Mouse (Mus musculus) ES-E14 (cell line): Measurements from ENCODE around the gene Acss3.

Experiments used
- MAFK ChIP-seq: IDR thresholded peaks from 2 replicates; pipeline ENCODE4 v1.6.1; 2014; ENCODE audit warnings: mild to moderate bottlenecking, low read depth, low read length, inconsistent platforms; ENCODE audit not compliant: insufficient read depth
- ZC3H11A ChIP-seq: IDR thresholded peaks from 2 replicates; pipeline ENCODE4 v1.6.1; 2012; ENCODE audit warnings: low read depth, mild to moderate bottlenecking, inconsistent platforms, low read length, borderline replicate concordance
- ZNF384 ChIP-seq: IDR thresholded peaks from 2 replicates; pipeline ENCODE4 v1.6.1; 2012; ENCODE audit warnings: low read depth, low read length, inconsistent platforms

DNA sequence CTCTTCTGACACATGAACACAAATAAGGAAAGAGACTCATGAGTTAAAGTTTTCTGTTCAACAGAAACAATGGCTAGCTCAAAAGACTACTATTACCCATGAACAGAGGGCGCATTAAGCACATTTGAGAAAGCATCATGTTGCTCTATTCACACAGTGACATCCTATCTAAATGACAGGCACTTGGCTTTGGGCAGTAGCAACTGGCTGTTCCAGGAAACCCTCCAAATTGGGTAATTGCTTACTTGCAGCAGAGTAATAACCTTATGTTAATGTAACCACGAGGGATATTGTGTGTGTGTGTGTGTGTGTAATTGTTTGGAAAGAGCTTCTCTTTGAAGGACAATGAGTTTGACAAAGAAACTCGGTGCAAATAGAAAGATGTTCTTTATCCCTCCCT, 29.0 kb downstream of the Acss3 start:
- no peak for TF ChIP-seq MAFK
- no peak for TF ChIP-seq ZNF384
- TF ChIP-seq ZC3H11A: no peak
